Mouse (Mus musculus) right cerebral cortex, postnatal 10 days (tissue): ENCODE data around the gene Crb3.
"Not testable (repeated sequence)": the region's sequence is repeated elsewhere in the genome, so short reads cannot be mapped to it uniquely, and the experiment has no call there.

Experiments
- DNase-seq, 2 experiments: peaks; one replicate each; pipeline ENCODE4 v3.0.0; 2021; ENCODE audit warnings: low spot score in 2 of 2

The Crb3 gene

GRCm38 (mm10) chr17:57058891-57059485 lies at the start of gene Crb3:
Gene Crb3, plus strand, starts transcription at chr17:57059105.
- DNase-seq = peak; percentile 64 to 65

DNA sequence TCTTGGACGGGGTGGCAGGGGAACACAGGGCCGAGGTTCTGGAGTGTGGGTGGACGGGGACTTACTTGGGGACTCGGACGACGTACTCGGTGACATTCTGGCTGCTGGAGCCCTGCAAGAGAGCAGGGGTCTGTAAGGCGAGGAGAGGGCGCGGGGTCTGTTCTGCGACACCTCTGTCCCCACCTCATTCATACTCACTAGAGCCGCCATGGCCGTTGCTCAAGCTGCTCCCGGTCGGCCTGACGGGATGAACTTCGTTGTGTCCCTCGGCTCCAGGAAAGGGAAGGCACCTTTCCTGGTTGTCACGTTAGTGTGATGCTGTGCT lies 48.0 kb upstream of the Crb3 start:
- no peak for DNase-seq

- peak; percentile 98 to 99 for DNase-seq
These were observed 47.4 kb upstream of the Crb3 start, which contains the start of the genes Gtf2f1 and Gm17949 for GRCm38 (mm10) chr17:57011236-57012141. Gene Gtf2f1, minus strand, starts transcription at chr17:57011288. Gene Gm17949, plus strand, starts transcription at chr17:57011469.

- DNase-seq = no peak
These were observed 46.6 kb upstream of the Crb3 start for GRCm38 (mm10) chr17:57012245-57012795.

GRCm38 (mm10) chr17:57019693-57020092 lies 39.2 kb upstream of the Crb3 start:
- DNase-seq = no peak

- no peak for DNase-seq
These were observed 37.9 kb upstream of the Crb3 start for GRCm38 (mm10) chr17:57020960-57021359.

DNA sequence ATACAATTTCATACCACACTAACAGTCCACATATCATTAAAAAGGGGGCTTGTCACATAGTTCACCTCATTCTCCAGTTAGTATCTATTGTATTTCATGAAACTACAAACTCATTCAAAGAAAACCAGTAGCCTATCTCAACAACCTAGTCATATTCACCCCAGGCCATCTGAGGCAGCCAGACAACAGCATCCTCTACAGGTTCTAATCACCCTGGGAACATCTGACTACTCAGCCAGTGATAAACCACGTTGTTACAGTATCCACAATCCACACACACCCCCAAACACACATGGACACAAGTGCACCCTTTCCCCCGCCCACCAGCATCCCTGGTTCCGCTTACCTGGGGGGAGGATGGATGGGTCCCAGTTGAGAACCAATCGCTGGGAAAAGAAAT lies 31.4 kb upstream of the Crb3 start:
- no peak for DNase-seq

DNA sequence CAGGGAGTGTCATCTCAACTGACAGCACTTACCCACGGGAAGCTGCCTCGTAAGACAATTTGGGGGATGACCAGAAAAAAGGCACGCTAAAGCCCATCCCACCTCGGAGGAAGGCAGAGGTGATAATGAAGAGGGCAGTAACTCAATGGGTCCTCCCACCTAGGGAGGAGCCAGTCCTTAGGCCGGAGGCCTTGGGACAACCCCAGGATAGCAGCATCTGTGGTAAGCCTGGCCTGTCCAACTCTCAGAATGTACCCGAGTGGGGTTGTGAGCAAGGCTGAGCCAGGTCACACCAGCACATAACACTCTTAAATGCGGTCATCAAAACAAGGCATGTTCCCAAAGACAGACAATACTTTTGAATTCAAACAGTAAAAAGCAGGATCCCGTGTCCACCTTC lies 29.2 kb upstream of the Crb3 start:
- no peak for DNase-seq

- peak; percentile 65 to 67 for DNase-seq
These were observed 27.8 kb upstream of the Crb3 start, which contains the start of gene Khsrp for GRCm38 (mm10) chr17:57030931-57031660. Gene Khsrp, minus strand, starts transcription at chr17:57031522.

DNA sequence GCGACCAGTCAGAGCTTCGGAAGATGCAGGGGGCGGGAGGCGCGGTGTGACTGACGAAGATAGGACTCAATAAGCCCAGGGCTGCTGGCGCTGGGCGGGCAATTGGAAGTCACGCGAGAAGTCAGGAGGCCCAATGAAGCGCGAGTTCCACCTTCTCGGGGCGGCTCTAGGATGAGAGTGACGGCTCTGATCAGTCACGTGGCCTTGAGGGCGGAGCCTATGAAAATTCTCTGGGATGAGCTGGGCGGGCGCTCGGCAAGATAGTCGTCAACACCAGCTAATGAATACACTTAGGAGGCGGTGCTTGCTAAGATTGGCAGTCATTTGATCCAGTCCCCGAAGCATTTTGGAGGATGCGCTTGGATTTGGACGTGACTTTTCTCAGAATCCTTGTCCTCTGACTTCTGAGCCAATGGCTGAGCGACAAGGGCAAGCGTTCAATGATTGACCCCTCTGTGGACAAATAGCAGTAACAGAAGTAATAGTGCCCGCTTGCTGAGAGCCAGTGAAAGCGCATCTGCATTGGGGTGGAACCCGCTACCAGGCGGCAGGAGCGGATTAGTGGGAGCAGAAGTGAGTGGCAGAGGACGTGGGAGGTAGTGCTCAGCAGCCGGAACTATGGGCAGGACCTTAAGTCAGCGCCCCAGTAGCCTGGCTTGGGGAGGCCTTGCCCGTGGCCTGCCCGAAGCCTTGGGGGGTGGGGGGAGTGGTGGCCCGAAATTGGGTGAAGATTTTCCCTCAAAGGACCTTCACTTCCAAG lies 27.1 kb upstream of the Crb3 start:
- peak; percentile 100 for DNase-seq

DNA sequence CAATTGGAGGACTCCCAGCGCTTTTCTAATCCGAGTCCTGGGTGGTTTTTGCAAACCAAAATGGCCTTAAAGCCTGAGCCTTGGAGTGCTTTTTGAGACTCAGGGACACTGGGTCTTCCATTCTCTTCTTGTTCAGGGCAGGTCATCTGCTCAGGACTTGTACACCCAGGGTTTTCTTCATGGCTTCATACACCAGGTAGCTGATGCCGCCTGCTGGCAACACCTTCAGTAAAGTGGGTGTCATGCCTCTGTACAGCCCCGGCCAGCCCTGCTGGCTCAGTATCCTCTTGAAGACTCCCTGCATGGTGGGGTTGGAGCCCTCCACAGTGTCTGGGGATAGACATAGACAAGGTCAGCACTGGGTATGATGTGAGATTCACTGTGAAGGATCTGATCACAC lies 26.1 kb upstream of the Crb3 start:
- peak in 1 of 2 experiments; percentile 61 for DNase-seq

DNA sequence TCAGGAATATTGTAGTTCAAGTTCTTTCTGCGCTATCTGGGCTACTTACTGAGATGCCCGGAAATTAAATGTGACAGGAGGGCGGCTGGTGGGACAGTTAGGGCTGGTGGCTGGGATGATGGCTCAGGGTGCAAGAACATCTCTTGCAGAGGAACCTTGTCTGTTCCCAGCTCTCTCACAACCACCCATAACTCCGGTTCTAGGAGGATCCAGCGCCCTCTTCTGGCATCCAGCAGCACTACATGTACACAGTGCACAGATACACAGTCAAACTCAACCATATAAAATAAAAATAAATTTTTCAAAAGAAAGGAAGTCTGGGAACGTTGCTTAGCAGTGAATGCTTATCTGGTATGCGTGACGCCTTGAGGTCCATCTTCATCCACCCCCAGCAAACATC lies 19.9 kb upstream of the Crb3 start:
- no peak for DNase-seq

DNA sequence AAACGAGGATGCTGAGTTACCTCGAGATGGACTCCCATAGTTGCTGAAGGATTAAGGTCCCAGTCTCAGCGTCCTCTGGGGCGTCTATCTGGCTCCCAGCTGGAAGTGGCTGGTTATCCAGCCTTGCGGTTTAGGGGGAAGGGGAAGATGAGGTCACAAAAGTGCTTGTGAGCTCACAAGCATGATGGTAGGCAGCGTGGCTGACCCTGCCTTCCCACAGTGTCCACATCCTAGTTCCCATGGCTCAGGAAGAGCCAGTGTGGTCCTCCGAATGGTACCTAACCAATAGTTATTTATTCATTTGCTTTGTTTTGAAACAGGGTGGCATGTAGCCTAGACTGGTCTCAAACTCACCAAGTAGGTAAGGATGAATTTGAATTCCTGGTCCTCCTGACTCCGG lies 17.4 kb upstream of the Crb3 start, which contains the start of gene Slc25a41:
Gene Slc25a41 (minus strand): TSS at position 101 of the 400 bp plus-strand sequence.
- no peak for DNase-seq

GRCm38 (mm10) chr17:57047406-57047805 lies 11.5 kb upstream of the Crb3 start:
- no peak for DNase-seq

- DNase-seq = no peak
These were observed 10.1 kb upstream of the Crb3 start for GRCm38 (mm10) chr17:57048816-57049215.

DNA sequence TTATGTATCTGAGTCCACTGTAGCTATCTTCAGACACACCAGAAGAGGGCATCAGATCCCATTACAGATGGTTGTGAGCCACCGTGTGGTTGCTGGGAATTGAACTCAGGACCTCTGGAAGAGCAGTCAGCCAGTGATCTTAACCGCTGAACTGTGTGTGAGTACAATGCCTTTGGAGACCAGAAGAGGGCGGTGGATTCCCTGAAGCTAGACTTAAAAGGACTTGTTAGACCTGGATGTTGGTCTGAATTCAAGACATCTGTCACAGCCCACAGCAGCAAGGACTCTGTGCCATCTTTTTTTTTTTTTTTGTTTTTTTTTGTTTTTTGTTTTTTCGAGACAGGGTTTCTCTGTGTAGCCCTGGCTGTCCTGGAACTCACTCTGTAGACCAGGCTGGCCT lies 7.2 kb upstream of the Crb3 start:
- DNase-seq = not testable (repeated sequence)

DNA sequence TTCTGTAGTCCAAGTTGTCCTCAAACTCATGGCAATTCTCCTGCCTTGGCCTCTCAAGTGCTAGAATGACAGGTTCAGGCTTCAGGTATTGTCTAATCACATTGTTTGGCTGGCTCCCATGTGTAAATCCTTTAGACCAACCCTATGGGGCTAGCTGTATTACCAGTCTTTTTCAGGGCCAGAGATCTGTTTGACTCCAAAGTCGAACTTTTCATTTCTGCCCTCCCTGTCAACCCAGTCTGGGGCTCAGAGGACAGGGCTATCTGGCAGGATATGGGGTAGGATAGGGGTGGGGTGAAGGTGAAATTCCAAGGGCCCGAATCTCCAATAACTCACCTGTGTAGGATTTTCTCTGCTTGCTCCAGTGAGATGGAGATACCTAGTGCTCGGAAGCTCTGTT lies 2.7 kb upstream of the Crb3 start:
- DNase-seq = no peak

DNA sequence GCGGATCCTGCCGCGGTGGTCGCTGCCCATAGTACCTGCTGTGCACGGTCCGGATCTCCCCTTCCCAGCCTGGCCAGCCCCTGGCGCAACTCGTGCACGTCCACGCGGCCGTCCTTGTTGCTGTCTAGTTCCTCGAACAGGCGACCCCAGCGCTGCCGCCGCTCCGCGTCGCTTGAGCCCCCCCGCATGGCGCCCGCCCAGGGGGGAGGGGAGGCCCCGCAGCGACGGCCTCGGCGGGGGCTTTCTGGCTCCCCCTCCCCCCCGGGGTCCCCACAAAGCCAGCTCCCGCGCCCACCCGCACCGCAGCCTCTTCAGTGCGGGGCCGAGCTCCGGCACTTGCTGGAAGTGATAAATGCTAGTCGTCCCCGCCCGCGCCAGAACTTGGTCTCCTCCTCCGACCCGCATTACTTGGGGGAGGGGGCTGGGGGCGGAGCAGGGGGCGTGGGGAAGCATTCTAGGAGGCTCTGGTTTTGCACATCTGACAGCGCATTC lies 627 bp downstream of the Crb3 start, which contains the start of gene Slc25a23:
Gene Slc25a23 (minus strand): TSS at position 378 of the 492 bp plus-strand sequence.
- DNase-seq = peak; percentile 91 to 93

- DNase-seq = peak; percentile 96 to 97
These were observed 1.4 kb downstream of the Crb3 start for GRCm38 (mm10) chr17:57060231-57060801.

- no peak for DNase-seq
These were observed 2.2 kb downstream of the Crb3 start for GRCm38 (mm10) chr17:57061069-57061468.
